Mouse (Mus musculus) G1E (cell line): ENCODE measurements around the gene Aasdh. TPM values are rescaled to one million over a fixed set of nuclear protein-coding genes. Genes with fewer than 3 reads are reported as not detected.

Experiments
- ATAC-seq: 2 replicates; pipeline ENCODE4 v1.8.0; 2016; ENCODE audit warnings: mild to moderate bottlenecking; ENCODE audit not compliant: insufficient number of reproducible peaks, poor library complexity, low FRiP score, severe bottlenecking; ENCODE audit errors: extremely low read depth
- DNase-seq: peaks from one replicate; pipeline ENCODE4 v3.0.0; 2012; ENCODE audit warnings: low spot score
- H3K27me3 ChIP-seq: 2 replicates; pipeline ENCODE4 v1.6.1; 2012; ENCODE audit warnings: mild to moderate bottlenecking, low read length, inconsistent platforms; ENCODE audit not compliant: insufficient read depth
- H3K36me3 ChIP-seq: replicated peaks from 2 replicates; pipeline ENCODE3; 2012; ENCODE audit warnings: mild to moderate bottlenecking, inconsistent platforms
- H3K4me1 ChIP-seq: 2 replicates; pipeline ENCODE4 v1.6.1; 2012; ENCODE audit warnings: low read depth, low read length, inconsistent platforms, mixed read lengths; ENCODE audit not compliant: insufficient read depth
- H3K4me3 ChIP-seq: 2 replicates; pipeline ENCODE4 v1.5.1; 2012; ENCODE audit warnings: low read depth, mild to moderate bottlenecking, inconsistent platforms, low read length, moderate library complexity, mixed read lengths
- H3K9me3 ChIP-seq: replicated peaks from 2 replicates; pipeline ENCODE4 v1.6.1; 2012; ENCODE audit warnings: inconsistent platforms
- CTCF ChIP-seq: IDR thresholded peaks from 2 replicates; pipeline ENCODE4 v1.5.1; 2012; ENCODE audit warnings: low read depth, low read length, inconsistent platforms, mixed read lengths
- GATA1 ChIP-seq: IDR thresholded peaks from 2 replicates; pipeline ENCODE4 v1.6.1; 2012; ENCODE audit warnings: borderline replicate concordance, low read length, inconsistent platforms, mixed read lengths
- GATA2 ChIP-seq: IDR thresholded peaks from 2 replicates; pipeline ENCODE4 v1.6.1; 2012; ENCODE audit warnings: low read depth, low read length, inconsistent platforms, borderline replicate concordance
- POLR2AphosphoS5 ChIP-seq: IDR thresholded peaks from 2 replicates; pipeline ENCODE4 v1.6.1; 2012; ENCODE audit warnings: low read depth, low read length, inconsistent platforms; ENCODE audit not compliant: insufficient replicate concordance
- TAL1 ChIP-seq: conservative IDR thresholded peaks from 2 replicates; pipeline ENCODE4 v1.6.1; 2012; ENCODE audit warnings: low read depth, low read length, inconsistent platforms, mixed read lengths
- polyA plus RNA-seq: library from polyadenylated mRNA; stranded (reverse); fragments of >175 nt; gene quantifications from 2 replicates; pipeline ENCODE4 v1.2.3, GENCODE M21; 2012
- total RNA-seq, 2 experiments: library from RNA; stranded (forward) in 1 of 2; stranded (reverse) in 1 of 2; fragments of 200-1000 nt in 1 of 2; fragments of >200 nt in 1 of 2; fragmentation: Nextera tagmentation in 1 of 2; gene quantifications; 2 replicates each; pipeline ENCODE4 v1.2.3; 2014 to 2017

Gene Aasdh
- total and polyA plus RNA-seq, 3 experiments: 4.8 to 62.1 (median 39.2) TPM

GRCm38 (mm10) chr5:76941975-76942374 is 36.7 kb upstream of the Aasdh start:
- Histone ChIP-seq H3K27me3 (no peaks in the 10 kb centered on the region), H3K36me3 (peaks cover 53% of the 10 kb centered on the region), H3K9me3 (peaks cover 8% of the 10 kb centered on the region), H3K4me1 (peaks cover 22% of the 10 kb centered on the region), H3K4me3 (no peak overlapping the region)
- DNase-seq (no peak), ATAC-seq (no peak)
- TF ChIP-seq GATA1 (no peak), CTCF (no peak), POLR2AphosphoS5 (no peak), TAL1 (no peak), GATA2 (no peak)

DNA sequence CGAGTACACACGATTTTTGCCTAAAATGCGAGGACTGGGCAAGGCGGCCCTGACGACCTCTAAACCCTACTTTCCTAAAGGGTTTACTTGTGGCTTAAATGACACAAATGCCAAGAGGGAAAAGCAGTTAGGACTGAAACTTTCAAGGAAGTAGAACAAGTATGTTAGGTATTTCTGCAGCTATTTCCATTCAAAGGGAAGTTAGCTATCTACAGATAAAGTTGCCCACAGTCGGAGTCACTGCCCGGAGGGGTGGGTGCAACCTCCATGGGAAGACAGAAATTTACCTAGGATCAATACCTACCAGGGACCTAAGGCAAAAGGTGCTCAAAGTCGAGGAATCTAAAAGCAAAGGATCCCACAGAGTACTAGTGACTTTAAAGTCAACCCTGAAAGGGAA is 34.4 kb upstream of the Aasdh start:
- ATAC-seq: no peak
- peaks cover 9% of the 10 kb centered on the region; the same call in 1 of the 2 replicates for H3K4me1 ChIP-seq

GRCm38 (mm10) chr5:76929180-76929877 is 24.0 kb upstream of the Aasdh start:
- Histone ChIP-seq H3K4me3 (no peak overlapping the region), H3K9me3 (no peaks in the 10 kb centered on the region; the same call in 1 of the 2 replicates), H3K4me1 (peaks cover 11% of the 10 kb centered on the region), H3K27me3 (no peaks in the 10 kb centered on the region), H3K36me3 (peaks cover 52% of the 10 kb centered on the region)
- DNase-seq (no peak), ATAC-seq (no peak)
- no peak for TF ChIP-seq CTCF
- TF ChIP-seq POLR2AphosphoS5: no peak
- no peak for TF ChIP-seq TAL1
- no peak for TF ChIP-seq GATA2
- TF ChIP-seq GATA1: no peak

More for the DNA sequence above, 34.4 kb upstream of the Aasdh start:
- Histone ChIP-seq H3K27me3 (no peaks in the 10 kb centered on the region), H3K9me3 (peaks cover 8% of the 10 kb centered on the region), H3K4me3 (no peak overlapping the region), H3K36me3 (peaks cover 43% of the 10 kb centered on the region)
- TF ChIP-seq POLR2AphosphoS5 (no peak), GATA2 (no peak), GATA1 (no peak), CTCF (no peak), TAL1 (no peak)
- no peak for DNase-seq

GRCm38 (mm10) chr5:76928124-76928832 is 23.0 kb upstream of the Aasdh start:
- TF ChIP-seq TAL1 (no peak), POLR2AphosphoS5 (no peak), GATA1 (no peak), CTCF (no peak), GATA2 (no peak)
- ATAC-seq (no peak), DNase-seq (no peak)
- Histone ChIP-seq H3K4me1 (peaks cover 11% of the 10 kb centered on the region), H3K27me3 (no peaks in the 10 kb centered on the region), H3K36me3 (peaks cover 62% of the 10 kb centered on the region), H3K4me3 (no peak overlapping the region), H3K9me3 (no peaks in the 10 kb centered on the region; the same call in 1 of the 2 replicates)

GRCm38 (mm10) chr5:76924296-76924695 is 19.0 kb upstream of the Aasdh start:
- H3K4me1 ChIP-seq: peaks cover 3% of the 10 kb centered on the region
- TF ChIP-seq TAL1 (no peak), GATA1 (no peak), CTCF (no peak), POLR2AphosphoS5 (no peak), GATA2 (no peak)
- no peaks in the 10 kb centered on the region for H3K27me3 ChIP-seq
- no peaks in the 10 kb centered on the region; the same call in 1 of the 2 replicates for H3K9me3 ChIP-seq
- H3K36me3 ChIP-seq: peaks cover 91% of the 10 kb centered on the region
- ATAC-seq: no peak
- H3K4me3 ChIP-seq: no peak overlapping the region
- no peak for DNase-seq

DNA sequence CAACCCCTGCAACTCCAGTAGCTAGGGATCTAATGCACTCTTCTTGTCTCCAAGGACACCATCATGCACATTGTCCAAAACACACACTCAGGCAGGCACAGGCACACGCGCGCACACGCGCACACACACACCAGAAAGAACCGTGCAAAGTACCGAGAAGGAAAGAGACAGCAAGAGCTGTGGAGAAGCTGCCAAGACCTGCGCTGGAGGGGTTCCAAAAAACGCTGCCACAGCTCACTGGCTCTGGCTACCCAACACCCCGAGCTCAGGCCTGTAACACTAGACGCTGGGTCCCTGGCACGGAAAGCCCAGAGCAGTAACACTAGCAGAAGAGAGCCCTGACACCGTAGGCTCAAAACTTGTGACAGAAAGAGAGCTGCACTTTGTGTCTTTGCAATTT is 18.1 kb upstream of the Aasdh start:
- TF ChIP-seq GATA2 (no peak), CTCF (no peak), GATA1 (no peak), TAL1 (no peak), POLR2AphosphoS5 (no peak)
- DNase-seq (no peak), ATAC-seq (no peak)
- Histone ChIP-seq H3K4me3 (no peak overlapping the region), H3K36me3 (peaks cover 94% of the 10 kb centered on the region), H3K9me3 (no peaks in the 10 kb centered on the region; the same call in 1 of the 2 replicates), H3K27me3 (no peaks in the 10 kb centered on the region), H3K4me1 (no peaks in the 10 kb centered on the region; the same call in 1 of the 2 replicates)
